Mouse (Mus musculus) ES-CJ7 (cell line): ENCODE measurements at regions not wholly inside any gene's neighbourhood (a gene's known extent, or its start where the extent isn't known, plus 50 kb on each side); places are given as distances from the start of the nearest gene placed in this dataset.
A peak's percentile ranks its signal among the peaks of the same experiment; 100 is the strongest.

ENCODE experiments used
- DNase-seq: peaks from one replicate; pipeline ENCODE4 v3.0.0; 2011; ENCODE audit warnings: low read depth, low spot score

- peak; percentile 82 for DNase-seq
Measured at GRCm38 (mm10) chr13:61872083-61872482, 257.6 kb upstream of the Zfp808 start.
